Mouse (Mus musculus) forebrain, embryonic 15.5 days (tissue): ENCODE data around the gene Ncbp3. TPM values are rescaled to one million over a fixed set of nuclear protein-coding genes. Genes with fewer than 3 reads are reported as not detected.

Experiments used
- ATAC-seq: fragments of 200-750 bp; cut with Nextera tagmentation; replicated peaks from 2 replicates; pipeline ENCODE4 v1.8.0; 2017; ENCODE audit warnings: mild to moderate bottlenecking, moderate TSS enrichment, moderate library complexity
- H3K27ac ChIP-seq: fragments of 300-500 bp; sonication (generic); replicated peaks from 2 replicates; pipeline ENCODE4 v1.5.1; 2015; ENCODE audit warnings: mild to moderate bottlenecking, inconsistent platforms
- H3K27me3 ChIP-seq: fragments of 300-500 bp; sonication (generic); 2 replicates; pipeline ENCODE4 v1.6.1; 2015; ENCODE audit warnings: inconsistent platforms
- H3K36me3 ChIP-seq: fragments of 300-500 bp; sonication (generic); 2 replicates; pipeline ENCODE4 v1.6.1; 2015; ENCODE audit warnings: mild to moderate bottlenecking, inconsistent platforms
- H3K4me1 ChIP-seq: fragments of 300-500 bp; sonication (generic); 2 replicates; pipeline ENCODE4 v1.6.1; 2015; ENCODE audit warnings: inconsistent platforms
- H3K4me2 ChIP-seq: fragments of 300-500 bp; sonication (generic); replicated peaks from 2 replicates; pipeline ENCODE4 v1.6.1; 2015; ENCODE audit warnings: mild to moderate bottlenecking, inconsistent platforms
- H3K4me3 ChIP-seq: fragments of 300-500 bp; sonication (generic); 2 replicates; pipeline ENCODE4 v1.5.1; 2015; ENCODE audit warnings: mild to moderate bottlenecking, inconsistent platforms
- H3K9ac ChIP-seq: fragments of 300-500 bp; sonication (generic); replicated peaks from 2 replicates; pipeline ENCODE4 v1.6.1; 2015; ENCODE audit warnings: mild to moderate bottlenecking, inconsistent platforms
- H3K9me3 ChIP-seq: fragments of 300-500 bp; sonication (generic); 2 replicates; pipeline ENCODE4 v1.6.1; 2016; ENCODE audit warnings: inconsistent platforms
- WGBS: fragments of 180-500 bp; shearing (Covaris S2); methylation state at CpG from one replicate; pipeline ENCODE4 v1.1.7; 2015; ENCODE audit warnings: mixed read lengths; 5-methylcytosine and 5-hydroxymethylcytosine counted together
- polyA plus RNA-seq: library from polyadenylated mRNA; unstranded; fragments of >200 nt; fragmentation: Nextera tagmentation; extraction: Ambion mirVana; gene quantifications from 2 replicates; pipeline ENCODE4 v1.2.1, GENCODE M21; 2015

The Ncbp3 gene
- 10.7 and 11.1 TPM in 2 replicates for polyA plus RNA-seq

DNA sequence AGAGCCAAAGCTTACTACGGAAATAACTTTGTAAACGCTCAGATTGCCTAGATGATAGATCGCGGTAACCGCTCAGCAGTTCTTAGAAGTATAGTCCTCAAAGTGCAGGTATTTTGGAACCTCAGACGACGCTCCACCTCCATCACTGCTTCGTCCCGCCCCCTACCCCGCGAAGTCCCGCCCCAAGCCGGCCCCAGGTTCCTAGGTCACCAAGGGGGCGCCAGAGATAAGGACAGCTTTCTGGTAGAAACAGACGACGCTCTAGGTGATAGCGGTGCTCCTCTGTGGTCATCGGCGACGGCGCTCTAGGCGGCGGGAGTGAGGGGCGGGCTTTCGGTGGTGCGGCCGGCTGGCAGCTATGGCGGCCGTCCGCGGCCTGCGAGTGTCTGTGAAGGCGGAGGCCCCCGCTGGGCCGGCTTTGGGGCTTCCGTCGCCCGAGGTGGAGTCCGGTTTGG lies at the start of gene Ncbp3:
Gene Ncbp3, plus strand, starts transcription at position 242 of the 455 bp plus-strand sequence.
- Histone ChIP-seq H3K4me1 (peaks cover 15% of the 10 kb centered on the region), H3K9me3 (no peaks in the 10 kb centered on the region), H3K4me3 (peak within 1 kb of the TSS; percentile 75), H3K4me2 (peak within 1 kb of the TSS; percentile 65), H3K9ac (peak within 1 kb of the TSS; percentile 87), H3K27ac (peak within 1 kb of the TSS; percentile 86), H3K36me3 (peaks cover 17% of the 10 kb centered on the region), H3K27me3 (no peaks in the 10 kb centered on the region)
- peak; percentile 95 for ATAC-seq
- WGBS: under 1% methylated on average over 39 of the region's 39 CpGs

DNA sequence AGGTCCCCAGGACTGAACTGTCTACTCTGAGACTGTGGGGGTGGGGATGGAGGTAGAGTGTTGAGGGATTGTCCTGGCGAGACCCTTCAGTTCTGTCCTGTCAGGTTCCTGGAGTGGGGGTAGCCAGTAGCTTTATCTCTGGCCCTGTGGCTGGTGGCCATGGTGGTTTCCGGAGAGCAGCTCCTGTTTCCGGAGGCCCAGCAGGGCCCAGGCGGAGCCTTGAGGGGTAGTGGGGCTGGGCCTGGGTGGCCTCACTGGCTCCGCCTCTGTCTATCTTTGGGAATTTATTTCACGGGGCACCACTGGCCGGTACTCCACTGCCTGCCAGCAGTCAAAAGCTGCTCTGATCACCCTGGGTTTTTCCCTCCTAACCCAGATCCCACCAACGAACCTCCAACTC lies 48.8 kb upstream of the Ncbp3 start, which contains the start of gene P2rx1:
Gene P2rx1, plus strand, starts transcription at position 333 of the 400 bp plus-strand sequence.
- no peak within 1 kb of the TSS for H3K4me2 ChIP-seq
- no peaks in the 10 kb centered on the region for H3K36me3 ChIP-seq
- WGBS: 57% methylated on average over 8 of the region's 8 CpGs
- no peak within 1 kb of the TSS for H3K27ac ChIP-seq
- no peak for ATAC-seq
- no peak within 1 kb of the TSS for H3K9ac ChIP-seq
- H3K4me3 ChIP-seq: no peak within 1 kb of the TSS
- H3K9me3 ChIP-seq: no peaks in the 10 kb centered on the region
- H3K27me3 ChIP-seq: no peaks in the 10 kb centered on the region
- no peaks in the 10 kb centered on the region for H3K4me1 ChIP-seq

DNA sequence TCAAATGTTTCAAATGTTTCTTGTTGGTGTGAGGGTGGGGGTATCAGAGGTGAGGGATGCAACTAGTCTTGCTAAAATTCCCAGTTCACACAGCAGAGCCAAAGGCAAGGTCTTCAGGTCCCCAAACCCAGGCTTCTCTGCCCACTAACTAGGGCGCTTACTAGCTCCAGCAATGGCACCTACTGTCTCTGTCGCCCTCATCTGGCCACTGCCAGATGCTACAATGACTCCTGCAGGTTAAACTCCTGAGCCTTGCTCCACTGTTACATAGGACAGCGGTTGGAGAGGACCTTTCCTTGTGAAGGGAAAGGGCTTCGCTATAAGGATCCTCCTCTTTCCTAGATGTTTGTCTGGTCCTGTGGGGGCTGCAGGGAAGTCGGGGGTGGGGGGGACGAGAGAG lies 46.6 kb upstream of the Ncbp3 start:
- 13% methylated on average over 6 of the region's 6 CpGs for WGBS
- no peak for ATAC-seq
- no peaks in the 10 kb centered on the region for H3K4me1 ChIP-seq

DNA sequence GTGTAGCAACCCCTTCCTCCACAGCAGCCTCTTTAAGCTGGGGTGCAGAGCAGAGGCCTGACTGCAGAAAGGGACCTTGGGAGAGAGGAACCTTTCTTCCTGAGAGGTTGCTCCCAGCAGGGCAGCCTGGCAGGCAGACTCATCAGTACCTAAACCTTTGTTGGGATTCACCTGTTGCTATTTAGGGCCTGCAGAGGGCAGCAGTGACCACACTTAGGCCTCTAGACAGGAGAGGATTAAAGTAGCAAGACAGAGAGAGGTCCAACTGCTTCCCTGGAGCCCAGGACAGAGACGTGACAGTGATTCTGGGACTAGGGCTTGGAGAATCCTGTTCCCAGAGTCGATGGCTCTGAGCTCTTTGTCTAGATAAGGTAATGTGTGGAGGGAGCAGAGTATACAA lies 41.2 kb upstream of the Ncbp3 start:
- Histone ChIP-seq H3K27ac (no peak overlapping the region), H3K9me3 (no peaks in the 10 kb centered on the region), H3K36me3 (no peaks in the 10 kb centered on the region), H3K9ac (no peak overlapping the region), H3K4me3 (no peak overlapping the region), H3K4me2 (no peak overlapping the region), H3K4me1 (no peaks in the 10 kb centered on the region), H3K27me3 (no peaks in the 10 kb centered on the region)
- no peak for ATAC-seq
- WGBS: 3% methylated on average over 2 of the region's 2 CpGs

More for the DNA sequence above, 46.6 kb upstream of the Ncbp3 start:
- Histone ChIP-seq H3K4me3 (no peak overlapping the region), H3K9ac (no peak overlapping the region), H3K27me3 (no peaks in the 10 kb centered on the region), H3K9me3 (no peaks in the 10 kb centered on the region), H3K27ac (no peak overlapping the region), H3K36me3 (no peaks in the 10 kb centered on the region), H3K4me2 (no peak overlapping the region)

DNA sequence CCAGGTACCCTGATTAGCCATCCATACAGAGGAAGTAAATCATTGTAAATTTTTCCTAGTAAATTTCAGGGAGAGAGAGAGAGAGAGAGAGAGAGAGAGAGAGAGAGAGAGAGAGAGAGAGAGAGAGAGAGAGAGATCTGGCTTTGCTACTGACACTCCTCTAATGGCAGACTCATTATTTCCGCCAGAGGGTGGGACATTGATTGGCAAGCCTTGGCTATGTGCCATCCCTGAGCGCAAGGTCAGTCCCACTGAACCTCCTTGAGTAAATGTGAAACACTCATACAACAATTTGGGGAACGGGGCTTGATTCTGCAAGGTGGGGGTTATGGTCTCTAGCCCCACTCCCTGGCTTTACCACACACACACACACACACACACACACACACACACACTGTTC lies 40.5 kb upstream of the Ncbp3 start:
- H3K4me1 ChIP-seq: no peaks in the 10 kb centered on the region
- H3K36me3 ChIP-seq: no peaks in the 10 kb centered on the region
- no peak overlapping the region for H3K27ac ChIP-seq
- no peak overlapping the region for H3K4me2 ChIP-seq
- H3K9me3 ChIP-seq: no peaks in the 10 kb centered on the region
- no peak overlapping the region for H3K9ac ChIP-seq
- no peak for ATAC-seq
- 16% methylated on average over 3 of the region's 3 CpGs for WGBS
- no peaks in the 10 kb centered on the region for H3K27me3 ChIP-seq
- no peak overlapping the region for H3K4me3 ChIP-seq

DNA sequence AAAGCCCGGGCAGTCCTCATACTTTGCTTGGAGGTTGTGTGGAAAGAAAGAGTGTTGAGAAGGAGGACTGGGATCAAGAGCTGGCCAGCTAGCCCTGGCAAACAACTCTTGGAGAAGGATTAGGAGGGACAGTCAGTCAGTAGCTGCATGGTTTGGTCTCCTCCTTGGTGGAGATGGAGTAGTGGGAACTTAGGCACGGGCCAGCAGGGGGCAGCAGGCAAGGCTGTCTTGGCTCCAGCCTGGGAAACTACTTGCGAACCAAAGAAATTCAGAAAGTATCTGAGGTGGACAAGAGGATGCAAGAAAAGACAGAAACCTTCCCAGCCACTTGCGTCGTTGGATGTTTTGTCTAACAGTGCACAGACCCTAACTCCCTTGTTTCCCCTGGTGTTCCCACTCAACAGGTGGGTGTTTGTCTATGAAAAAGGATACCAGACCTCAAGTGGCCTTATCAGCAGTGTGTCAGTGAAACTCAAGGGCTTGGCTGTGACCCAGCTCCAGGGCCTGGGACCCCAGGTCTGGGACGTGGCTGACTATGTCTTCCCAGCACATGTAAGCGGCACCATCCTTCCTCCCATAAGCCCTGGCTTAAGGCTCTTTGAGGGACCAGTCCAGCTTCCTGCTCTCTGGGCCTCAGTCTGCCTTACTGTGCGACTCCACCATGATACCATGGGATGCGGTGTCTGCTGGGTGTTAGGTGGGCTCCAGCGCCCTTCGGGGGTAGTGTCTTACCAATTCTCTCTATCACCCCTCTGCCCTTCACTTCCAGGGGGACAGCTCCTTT lies 39.7 kb upstream of the Ncbp3 start:
- Histone ChIP-seq H3K27me3 (no peaks in the 10 kb centered on the region), H3K4me2 (no peak overlapping the region), H3K4me1 (no peaks in the 10 kb centered on the region), H3K27ac (no peak overlapping the region), H3K4me3 (no peak overlapping the region), H3K36me3 (no peaks in the 10 kb centered on the region), H3K9ac (no peak overlapping the region), H3K9me3 (no peaks in the 10 kb centered on the region)
- WGBS: 65% methylated on average over 11 of the region's 11 CpGs
- ATAC-seq: no peak

DNA sequence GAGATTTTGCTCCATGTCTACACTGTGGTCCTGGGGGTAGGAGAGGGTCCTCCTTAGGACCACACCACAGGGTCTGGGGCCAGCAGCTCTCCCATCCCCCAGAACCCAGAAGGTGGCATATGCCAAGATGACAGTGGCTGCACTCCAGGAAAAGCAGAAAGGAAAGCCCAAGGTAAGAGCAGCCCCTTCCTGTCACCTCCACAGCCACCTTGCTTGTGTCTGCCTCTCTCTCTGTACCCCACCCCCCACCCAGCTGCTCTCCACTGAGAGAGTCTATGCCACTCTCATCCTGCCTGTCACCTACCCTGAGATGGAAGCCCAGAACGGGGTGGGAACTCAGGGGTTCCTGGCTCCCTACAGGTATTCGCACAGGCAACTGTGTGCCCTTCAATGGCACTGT lies 38.8 kb upstream of the Ncbp3 start:
- H3K36me3 ChIP-seq: no peaks in the 10 kb centered on the region
- H3K27me3 ChIP-seq: no peaks in the 10 kb centered on the region
- no peak overlapping the region for H3K4me3 ChIP-seq
- H3K4me1 ChIP-seq: no peaks in the 10 kb centered on the region
- no peak overlapping the region for H3K9ac ChIP-seq
- no peak for ATAC-seq
- no peaks in the 10 kb centered on the region for H3K9me3 ChIP-seq
- 65% methylated on average over 2 of the region's 2 CpGs for WGBS
- H3K4me2 ChIP-seq: no peak overlapping the region
- no peak overlapping the region for H3K27ac ChIP-seq

DNA sequence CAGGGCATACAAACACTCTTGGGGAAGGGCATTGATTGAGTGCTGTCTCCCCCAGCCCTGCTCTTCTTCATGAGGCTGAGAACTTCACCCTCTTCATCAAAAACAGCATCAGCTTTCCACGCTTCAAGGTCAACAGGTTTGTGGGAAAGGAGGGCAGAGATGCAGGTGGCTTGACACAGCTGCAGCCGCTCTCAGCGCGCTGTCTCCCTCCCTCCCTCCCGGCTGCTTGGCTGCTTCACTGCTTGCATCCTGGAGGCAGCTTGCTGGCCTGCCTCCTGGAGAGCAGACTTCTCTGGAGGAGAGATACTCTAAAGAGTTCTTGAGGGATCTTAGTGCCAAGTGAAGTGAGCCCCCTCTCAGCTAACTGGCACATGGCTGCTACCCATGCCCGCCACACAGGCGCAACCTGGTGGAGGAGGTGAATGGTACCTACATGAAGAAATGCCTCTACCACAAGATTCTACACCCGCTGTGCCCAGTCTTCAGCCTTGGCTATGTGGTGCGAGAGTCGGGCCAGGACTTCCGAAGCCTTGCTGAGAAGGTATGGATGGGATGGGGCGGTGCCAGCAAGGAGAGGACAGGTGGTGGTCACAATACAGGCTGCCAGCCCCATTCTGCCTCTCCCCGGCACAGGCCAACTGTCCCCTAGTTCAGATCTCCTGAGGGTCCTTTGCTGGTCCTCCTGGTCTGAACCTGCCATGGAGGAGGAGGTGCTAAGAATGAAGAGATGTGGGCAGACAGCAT lies 37.9 kb upstream of the Ncbp3 start:
- H3K27me3 ChIP-seq: no peaks in the 10 kb centered on the region
- no peak overlapping the region for H3K4me2 ChIP-seq
- H3K9me3 ChIP-seq: no peaks in the 10 kb centered on the region
- H3K36me3 ChIP-seq: no peaks in the 10 kb centered on the region
- no peak overlapping the region for H3K9ac ChIP-seq
- no peak; the same call in 1 of the 2 replicates for ATAC-seq
- H3K27ac ChIP-seq: no peak overlapping the region
- H3K4me1 ChIP-seq: no peaks in the 10 kb centered on the region
- H3K4me3 ChIP-seq: no peak overlapping the region
- WGBS: 62% methylated on average over 13 of the region's 13 CpGs

DNA sequence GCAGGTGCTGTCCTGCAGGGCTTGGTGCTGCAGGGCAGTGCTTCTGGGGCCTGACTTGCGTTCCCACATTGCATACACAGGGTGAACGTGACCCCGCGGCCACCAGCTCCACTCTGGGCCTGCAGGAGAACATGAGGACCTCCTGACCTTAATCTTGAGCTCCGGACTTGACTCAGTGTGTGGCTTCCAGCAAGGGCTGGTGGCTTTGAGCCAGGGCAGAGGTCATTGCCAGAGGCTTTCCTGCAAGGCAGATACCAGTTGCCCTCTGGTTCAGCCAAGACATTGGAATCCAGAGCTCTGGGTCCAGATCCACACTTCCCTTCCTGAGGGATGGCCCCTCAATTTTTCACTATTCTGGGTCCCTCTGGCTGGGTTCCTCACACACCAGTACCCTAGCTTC lies 33.6 kb upstream of the Ncbp3 start:
- no peak overlapping the region for H3K4me2 ChIP-seq

DNA sequence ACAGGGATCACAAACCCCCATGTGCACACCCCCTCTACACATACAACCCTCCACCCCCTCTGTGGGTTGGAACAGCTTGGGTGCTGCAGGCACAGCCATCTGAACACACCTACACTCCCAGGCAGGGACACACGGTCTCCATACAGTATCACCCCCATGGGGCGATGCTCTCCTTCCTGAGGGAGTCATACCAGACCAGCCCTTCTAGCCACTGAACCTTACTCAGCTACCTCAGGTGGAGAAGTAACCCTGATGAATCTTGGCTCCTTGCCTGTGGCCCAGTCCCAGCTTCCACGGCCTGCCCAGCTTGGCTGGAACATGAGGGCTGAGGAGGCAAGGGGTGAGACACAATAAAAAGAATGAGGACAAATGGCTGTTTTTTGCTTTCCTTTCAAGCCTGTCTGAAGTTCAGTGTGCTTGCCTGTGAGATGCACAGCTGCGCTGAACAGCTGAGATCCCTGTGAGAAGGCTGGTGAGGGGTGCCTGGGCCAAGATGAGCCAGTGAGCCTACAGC lies 32.7 kb upstream of the Ncbp3 start:
- Histone ChIP-seq H3K27me3 (0 out of 2 replicates have a peak, but pooled peaks cover under 1% of the 10 kb centered on the region), H3K9me3 (no peaks in the 10 kb centered on the region), H3K36me3 (no peaks in the 10 kb centered on the region), H3K4me1 (peaks cover 13% of the 10 kb centered on the region), H3K4me3 (no peak overlapping the region), H3K4me2 (no peak overlapping the region), H3K9ac (no peak overlapping the region), H3K27ac (no peak overlapping the region)
- 67% methylated on average over 4 of the region's 4 CpGs for WGBS
- ATAC-seq: no peak

More for the DNA sequence above, 33.6 kb upstream of the Ncbp3 start:
- Histone ChIP-seq H3K27me3 (no peaks in the 10 kb centered on the region), H3K4me3 (no peak overlapping the region), H3K27ac (no peak overlapping the region), H3K9me3 (no peaks in the 10 kb centered on the region), H3K36me3 (no peaks in the 10 kb centered on the region), H3K4me1 (peaks cover 6% of the 10 kb centered on the region), H3K9ac (no peak overlapping the region)
- WGBS: 84% methylated on average over 5 of the region's 5 CpGs
- ATAC-seq: no peak

DNA sequence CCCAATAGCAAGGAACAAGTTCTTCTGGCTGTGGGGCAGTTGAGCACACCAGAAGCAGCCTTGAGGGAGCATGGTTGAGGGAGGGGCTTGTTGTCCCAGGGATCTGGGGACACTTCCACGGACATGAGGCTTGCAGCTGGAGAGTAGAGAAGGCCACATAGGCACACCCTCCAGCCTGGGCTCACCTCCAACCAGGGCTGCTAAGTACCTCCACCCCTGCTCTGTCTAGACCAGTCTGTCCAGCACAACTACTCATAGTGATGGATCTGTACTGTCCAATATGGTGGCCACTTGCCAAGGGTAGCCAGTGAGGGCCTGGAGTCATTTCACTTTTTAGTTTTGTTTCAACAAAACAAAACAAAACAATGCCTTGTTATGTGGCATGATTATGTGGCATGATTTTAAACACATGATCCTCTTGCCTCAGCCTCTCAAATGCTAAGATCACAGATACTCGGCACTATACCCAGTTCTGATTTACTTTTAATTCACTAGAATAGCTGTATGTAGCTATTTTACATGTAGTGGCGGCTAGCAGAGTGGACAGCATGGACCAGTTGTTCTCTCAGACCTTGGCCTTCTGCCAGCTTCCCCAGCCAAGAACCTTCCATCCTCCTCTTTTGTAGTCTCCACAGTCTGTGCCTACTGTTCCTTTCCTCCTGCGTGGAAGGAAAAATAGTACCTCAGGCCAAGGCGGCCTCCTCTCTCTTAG lies 32.0 kb upstream of the Ncbp3 start:
- no peaks in the 10 kb centered on the region for H3K36me3 ChIP-seq
- H3K27ac ChIP-seq: no peak overlapping the region
- 68% methylated on average over 5 of the region's 5 CpGs for WGBS
- H3K9me3 ChIP-seq: no peaks in the 10 kb centered on the region
- no peak overlapping the region for H3K4me3 ChIP-seq
- H3K9ac ChIP-seq: no peak overlapping the region
- ATAC-seq: no peak
- H3K4me1 ChIP-seq: peaks cover 15% of the 10 kb centered on the region
- H3K4me2 ChIP-seq: no peak overlapping the region
- peaks cover 6% of the 10 kb centered on the region; the same call in 1 of the 2 replicates for H3K27me3 ChIP-seq

DNA sequence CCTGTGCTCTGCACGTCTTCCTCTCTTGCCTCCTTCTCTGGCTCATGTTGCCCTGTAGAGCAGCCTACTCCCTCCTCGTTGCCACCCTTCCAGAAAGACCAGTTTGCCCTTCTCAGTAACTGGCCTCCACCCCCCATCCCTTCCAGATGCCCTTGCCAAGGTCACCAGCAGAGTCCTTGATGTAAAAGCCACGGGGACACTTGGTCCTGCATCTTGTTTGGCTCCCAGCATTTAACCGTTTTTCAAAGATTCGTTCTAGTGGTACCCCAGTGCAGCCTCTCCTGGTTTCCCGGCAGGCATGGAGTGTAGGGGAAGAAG lies 31.5 kb upstream of the Ncbp3 start:
- H3K4me3 ChIP-seq: no peak overlapping the region
- no peak overlapping the region for H3K9ac ChIP-seq
- H3K27ac ChIP-seq: no peak overlapping the region
- no peaks in the 10 kb centered on the region for H3K36me3 ChIP-seq
- H3K4me2 ChIP-seq: no peak overlapping the region
- ATAC-seq: no peak
- H3K4me1 ChIP-seq: peaks cover 15% of the 10 kb centered on the region
- no peaks in the 10 kb centered on the region for H3K9me3 ChIP-seq
- WGBS: 73% methylated on average over 6 of the region's 6 CpGs
- peaks cover 10% of the 10 kb centered on the region; the same call in 1 of the 2 replicates for H3K27me3 ChIP-seq
